Mouse (Mus musculus) intestine, embryonic 16.5 days (tissue): ENCODE measurements at regions not wholly inside any gene's neighbourhood (a gene's known extent, or its start where the extent isn't known, plus 50 kb on each side); places are given as distances from the start of the nearest gene placed in this dataset.

ENCODE experiments used
- ATAC-seq: fragments of 200-750 bp; cut with Nextera tagmentation; 2 replicates; pipeline ENCODE4 v1.8.0; 2017; ENCODE audit warnings: moderate TSS enrichment, moderate library complexity
- H3K27ac ChIP-seq: fragments of 300-500 bp; sonication (generic); 2 replicates; pipeline ENCODE4 v1.5.1; 2014; ENCODE audit warnings: mild to moderate bottlenecking, low read length
- H3K27me3 ChIP-seq: fragments of 300-500 bp; sonication (generic); replicated peaks from 2 replicates; pipeline ENCODE4 v1.6.1; 2014; ENCODE audit warnings: low read length, control low read depth, mixed read lengths; ENCODE audit not compliant: control insufficient read depth, insufficient read depth
- H3K36me3 ChIP-seq: fragments of 300-500 bp; sonication (generic); 2 replicates; pipeline ENCODE4 v1.6.1; 2014; ENCODE audit warnings: low read length, control low read depth; ENCODE audit not compliant: control insufficient read depth, insufficient read depth
- H3K4me1 ChIP-seq: fragments of 300-500 bp; sonication (generic); 2 replicates; pipeline ENCODE4 v1.6.1; 2014; ENCODE audit warnings: low read length, control low read depth, mixed read lengths; ENCODE audit not compliant: control insufficient read depth, insufficient read depth
- H3K4me2 ChIP-seq: fragments of 300-500 bp; sonication (generic); 2 replicates; pipeline ENCODE4 v1.6.1; 2014; ENCODE audit warnings: low read depth, low read length, control low read depth
- H3K4me3 ChIP-seq: fragments of 300-500 bp; sonication (generic); 2 replicates; pipeline ENCODE4 v1.5.1; 2014; ENCODE audit warnings: mild to moderate bottlenecking, low read length
- H3K9ac ChIP-seq: fragments of 300-500 bp; sonication (generic); 2 replicates; pipeline ENCODE4 v1.6.1; 2014; ENCODE audit warnings: low read depth, low read length
- H3K9me3 ChIP-seq: fragments of 300-500 bp; sonication (generic); 2 replicates; pipeline ENCODE4 v1.6.1; 2016; ENCODE audit warnings: low read length, control low read depth; ENCODE audit not compliant: control insufficient read depth
- WGBS: fragments of 180-500 bp; shearing (Covaris S2); extraction: QIAGEN DNeasy Blood & Tissue Kit; methylation state at CpG from one replicate; pipeline ENCODE4 v1.1.7; 2014; 5-methylcytosine and 5-hydroxymethylcytosine counted together

DNA sequence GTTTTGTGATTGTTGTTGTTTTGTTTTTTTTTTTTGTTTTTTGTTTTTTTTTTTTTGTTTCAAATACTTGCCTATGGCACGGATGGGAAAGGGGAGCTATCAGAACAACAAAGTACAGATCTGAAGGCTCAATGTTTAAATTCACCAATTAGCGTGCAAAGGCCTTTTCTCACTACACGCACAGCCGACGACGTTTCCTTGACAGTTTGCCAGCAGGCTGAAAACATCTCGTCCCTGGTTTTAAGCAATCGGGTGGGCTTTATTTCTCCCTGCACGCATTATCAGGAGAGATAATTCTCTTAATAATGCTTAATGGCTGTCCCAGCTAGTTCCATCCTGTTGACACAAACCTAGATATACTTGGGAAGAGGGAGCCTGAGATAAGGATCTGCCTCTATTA, 79.6 kb downstream of the Diras2 start:
- H3K4me3 ChIP-seq = no peak overlapping the region
- ATAC-seq = no peak
- H3K27me3 ChIP-seq = no peaks in the 10 kb centered on the region
- H3K4me2 ChIP-seq = no peak overlapping the region
- no peak overlapping the region for H3K27ac ChIP-seq
- WGBS = 46% methylated on average over 9 of the region's 9 CpGs
- no peaks in the 10 kb centered on the region for H3K36me3 ChIP-seq
- no peak overlapping the region for H3K9ac ChIP-seq
- H3K4me1 ChIP-seq = 0 out of 2 replicates have a peak, but pooled peaks cover 4% of the 10 kb centered on the region
- no peaks in the 10 kb centered on the region for H3K9me3 ChIP-seq

DNA sequence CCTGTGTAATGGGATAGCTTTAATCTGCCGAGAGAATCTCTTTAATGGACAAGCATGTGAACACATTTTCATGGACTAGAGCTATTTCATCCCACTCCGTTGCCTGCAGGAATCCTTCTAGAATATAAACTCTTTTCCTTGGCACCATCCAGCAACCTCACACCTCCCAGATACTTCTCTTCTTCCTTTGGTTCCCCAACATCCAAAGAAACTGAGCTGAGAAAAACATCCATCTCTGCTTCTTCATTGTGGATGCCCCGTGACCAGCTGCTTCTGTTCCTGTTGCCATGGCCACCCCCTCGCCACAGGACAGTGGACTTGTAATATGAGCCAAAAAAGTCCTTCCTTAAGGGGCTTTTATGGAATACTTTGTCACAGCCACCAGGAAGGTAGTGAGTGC, 78.8 kb downstream of the Diras2 start:
- Histone ChIP-seq H3K4me3 (no peak overlapping the region), H3K27ac (no peak overlapping the region), H3K9ac (no peak overlapping the region), H3K9me3 (no peaks in the 10 kb centered on the region), H3K27me3 (no peaks in the 10 kb centered on the region), H3K4me2 (no peak overlapping the region), H3K36me3 (no peaks in the 10 kb centered on the region), H3K4me1 (0 out of 2 replicates have a peak, but pooled peaks cover 4% of the 10 kb centered on the region)
- WGBS = 66% methylated on average over 4 of the region's 4 CpGs
- ATAC-seq = no peak
